Mouse (Mus musculus): ENCODE data around the gene Sbsn.
"Not testable (repeated sequence)": the region's sequence is repeated elsewhere in the genome, so short reads cannot be mapped to it uniquely, and the experiment has no call there.

Gene Sbsn

DNA sequence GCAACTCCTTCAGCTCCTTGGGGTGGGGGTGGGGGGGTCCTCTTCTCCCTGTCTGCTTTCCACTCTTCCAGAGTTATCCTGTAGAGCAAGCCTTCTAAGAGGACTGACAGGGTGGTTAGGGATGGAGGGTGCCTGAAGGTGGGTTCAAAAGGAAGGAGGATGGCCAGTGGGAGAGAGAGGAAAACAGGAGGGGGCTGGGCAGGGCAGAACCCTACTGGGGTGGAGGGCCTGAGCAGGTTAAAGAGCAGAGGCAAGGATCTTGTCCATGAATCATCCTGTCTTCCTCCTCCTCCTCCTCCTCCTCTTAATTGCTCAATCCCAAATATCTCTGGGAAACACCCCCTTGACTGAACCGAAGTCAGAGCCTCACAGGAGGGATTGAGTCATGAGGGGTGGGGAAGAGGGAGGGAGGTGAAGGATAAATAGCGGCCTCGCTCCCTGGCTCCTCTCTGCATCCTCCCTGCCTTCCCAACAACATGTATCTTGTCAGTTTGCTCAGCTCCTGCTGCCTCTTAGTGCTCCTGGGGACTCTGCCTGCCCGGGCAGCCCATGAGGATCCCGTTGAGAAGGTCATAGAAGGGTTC, at the start of gene Sbsn:
Sbsn (plus strand) TSS at position 386 of the 584 bp plus-strand sequence.
- DNase-seq, result no peak

DNA sequence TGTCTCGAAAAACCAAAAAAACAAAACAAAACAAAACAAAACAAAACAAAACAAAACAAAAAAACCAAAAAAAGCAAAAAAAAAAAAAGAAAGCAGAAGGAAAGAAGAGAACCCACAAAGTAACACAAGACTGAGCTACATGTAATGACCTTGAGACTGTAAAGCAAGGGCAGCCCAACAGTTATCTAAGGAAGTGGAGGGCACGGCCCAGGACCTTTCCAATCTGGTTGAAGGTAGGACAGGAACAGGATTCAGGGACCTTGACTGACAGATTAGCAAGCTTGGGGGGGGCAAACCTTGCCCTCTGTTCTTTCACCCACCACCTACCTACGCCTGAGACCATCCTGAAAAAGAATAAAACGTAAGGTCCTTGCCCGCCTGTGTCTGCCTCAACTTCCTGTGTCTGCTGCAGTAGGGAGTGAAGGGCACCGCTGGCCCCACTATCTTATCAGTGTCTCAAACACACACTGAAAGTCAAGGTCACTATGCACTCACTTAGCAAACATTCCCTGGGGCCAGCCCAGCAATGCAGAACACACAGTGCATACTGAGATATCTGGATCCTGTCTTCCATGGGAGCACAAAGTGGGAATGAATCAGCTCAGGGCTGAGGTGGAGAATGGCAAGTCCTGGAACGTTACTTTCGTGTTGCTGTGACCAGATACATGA, 44.9 kb upstream of the Sbsn start:
- no peak for DNase-seq

DNA sequence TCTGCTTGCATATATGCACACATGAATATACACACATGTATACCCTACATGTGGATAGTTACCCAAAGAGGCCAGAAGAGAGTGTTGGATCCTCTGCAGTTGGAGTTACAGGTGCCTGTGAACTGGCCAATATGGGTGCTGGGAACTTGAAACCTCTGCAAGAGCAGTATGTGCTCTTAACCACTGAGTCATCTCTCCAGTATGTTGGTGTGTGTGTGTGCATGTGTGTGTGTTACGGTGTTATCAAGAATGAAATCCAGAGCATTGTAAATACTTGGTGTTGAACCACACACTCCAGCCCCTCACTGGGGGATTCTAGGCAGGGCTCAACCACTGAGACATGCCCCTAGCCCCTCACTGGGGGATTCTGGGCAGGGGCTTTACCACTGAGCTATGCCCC, 43.8 kb upstream of the Sbsn start:
- DNase-seq, result no peak

DNA sequence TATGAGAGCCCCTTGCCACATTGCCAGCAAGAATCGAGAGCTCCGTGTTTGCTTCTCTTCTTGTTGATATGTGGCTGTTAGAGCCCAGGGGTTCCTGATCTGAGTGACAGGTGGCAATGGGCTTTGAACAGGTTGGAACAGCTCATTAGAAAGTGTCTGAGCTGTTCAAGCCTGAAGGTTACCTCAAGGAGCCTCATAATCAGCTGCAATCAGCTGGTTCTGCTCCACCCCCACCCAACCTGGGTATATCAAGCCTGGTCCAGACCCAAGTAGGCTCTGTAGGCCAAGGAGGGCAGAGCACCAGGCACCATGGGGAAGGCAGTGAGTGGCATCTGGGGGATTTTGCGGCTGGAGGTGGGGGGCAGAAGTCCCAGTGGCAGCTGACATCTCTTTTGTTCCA, 39.3 kb upstream of the Sbsn start, which contains the start of gene Atp4a:
Atp4a (plus strand) TSS at position 268 of the 400 bp plus-strand sequence.
- no peak for DNase-seq

DNA sequence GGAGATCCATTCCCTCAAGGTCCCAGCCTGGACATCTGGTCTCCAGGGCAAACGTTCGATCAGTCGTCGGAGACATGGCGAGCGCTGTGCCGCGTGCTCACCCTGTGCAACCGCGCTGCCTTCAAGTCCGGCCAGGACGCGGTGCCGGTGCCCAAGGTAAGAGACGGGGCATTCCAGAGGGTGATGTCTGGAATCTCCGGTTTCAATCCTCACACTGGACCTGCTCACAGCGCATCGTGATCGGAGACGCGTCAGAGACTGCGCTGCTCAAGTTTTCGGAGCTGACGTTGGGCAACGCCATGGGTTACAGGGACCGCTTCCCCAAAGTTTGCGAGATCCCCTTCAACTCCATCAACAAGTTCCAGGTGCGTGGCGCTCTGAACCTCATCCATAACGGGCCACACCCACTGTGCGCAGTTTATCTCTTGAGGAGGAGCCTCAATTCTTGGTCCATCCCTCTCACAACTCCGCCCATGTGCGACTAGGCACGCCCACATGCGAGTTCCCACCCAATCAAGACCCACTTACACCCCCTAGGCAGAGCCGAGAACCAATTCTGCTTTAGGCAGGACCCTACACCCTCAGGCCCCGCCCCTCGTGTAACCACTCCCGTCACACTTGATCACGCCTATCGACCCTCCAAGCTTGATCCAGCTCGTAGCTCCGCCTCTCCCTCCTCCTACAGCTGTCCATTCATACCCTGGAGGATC, 34.1 kb upstream of the Sbsn start:
- DNase-seq, result no peak

DNA sequence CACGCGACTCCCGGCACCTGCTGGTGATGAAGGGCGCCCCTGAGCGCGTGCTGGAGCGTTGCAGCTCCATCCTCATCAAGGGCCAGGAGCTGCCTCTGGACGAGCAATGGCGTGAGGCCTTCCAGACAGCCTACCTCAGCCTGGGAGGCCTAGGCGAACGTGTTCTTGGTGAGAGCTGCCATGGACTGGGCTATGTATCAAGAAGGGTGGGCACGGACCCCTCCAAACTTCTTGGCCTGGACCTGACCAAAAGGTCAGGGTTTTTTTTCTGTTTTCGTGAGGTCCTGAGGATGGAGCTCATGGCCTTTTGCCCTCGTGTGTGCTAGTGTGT, 33.6 kb upstream of the Sbsn start:
- DNase-seq, result no peak

DNA sequence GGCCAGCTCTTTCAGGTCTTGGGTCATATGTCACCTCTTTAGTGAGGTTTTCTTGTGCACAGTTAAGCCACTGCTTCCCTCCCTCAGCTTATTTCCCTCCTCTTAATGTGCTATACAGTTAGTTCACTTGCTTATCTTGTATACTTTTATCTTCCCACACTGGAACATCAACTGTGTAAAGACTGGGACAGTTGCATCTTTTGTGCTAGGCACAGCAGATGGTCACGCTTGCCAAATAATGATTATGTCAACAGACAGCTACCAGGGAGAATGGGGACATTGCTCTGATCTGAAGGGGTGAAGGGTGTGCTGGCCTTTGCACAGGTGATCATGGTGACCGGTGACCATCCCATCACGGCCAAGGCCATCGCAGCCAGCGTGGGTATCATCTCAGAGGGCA, 31.6 kb upstream of the Sbsn start:
- DNase-seq, result no peak

DNA sequence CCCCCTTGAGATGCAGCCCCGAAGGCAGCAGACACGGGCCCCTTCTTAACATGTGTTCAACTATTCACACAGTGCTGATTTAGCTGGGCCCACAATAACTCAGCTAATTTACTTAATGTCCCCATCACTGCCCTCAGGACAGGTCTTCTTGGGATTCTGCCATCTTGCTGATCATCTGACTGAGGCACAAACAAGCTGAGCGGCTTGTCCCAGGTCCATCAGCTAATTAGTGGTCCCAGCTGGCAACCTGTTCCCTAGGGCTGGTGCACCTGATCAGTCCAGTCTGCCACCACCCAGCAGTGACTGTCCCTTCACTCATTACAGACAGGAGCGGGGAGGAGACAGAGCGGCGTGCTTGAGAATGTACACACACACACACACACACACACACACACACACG, 30.0 kb upstream of the Sbsn start:
- no peak for DNase-seq

DNA sequence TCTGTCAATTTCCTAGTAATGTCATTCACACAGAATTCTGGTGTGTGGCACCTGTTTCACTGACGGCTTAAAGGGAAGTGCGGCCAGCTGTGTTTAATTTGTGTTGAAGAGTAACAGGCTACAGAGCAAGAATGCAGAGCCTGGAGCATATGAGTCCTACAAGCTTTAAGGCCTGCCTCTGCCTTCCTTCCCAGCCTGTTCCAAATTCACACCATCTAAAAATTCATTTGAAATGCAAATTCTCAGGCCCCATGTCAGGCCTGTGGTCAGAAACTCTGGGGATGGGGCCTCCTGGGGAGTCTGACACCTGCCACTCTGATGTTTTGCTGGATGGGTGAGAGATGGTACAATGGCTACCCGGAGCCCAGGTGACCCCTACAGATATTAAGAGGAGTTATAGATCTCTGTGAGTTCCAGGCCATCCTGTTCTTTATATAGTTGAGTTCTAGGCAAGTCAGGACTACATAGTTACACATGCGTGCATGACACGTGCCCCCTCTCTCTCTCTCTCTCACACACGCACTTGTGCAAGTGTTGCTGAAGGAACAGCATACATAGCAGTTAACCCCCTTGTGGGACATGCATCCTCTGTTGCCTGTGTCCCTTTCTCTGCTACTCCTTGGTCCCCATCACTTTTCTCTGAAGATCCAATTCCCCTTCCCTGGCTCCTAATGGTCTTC, 27.9 kb upstream of the Sbsn start:
- no peak for DNase-seq

DNA sequence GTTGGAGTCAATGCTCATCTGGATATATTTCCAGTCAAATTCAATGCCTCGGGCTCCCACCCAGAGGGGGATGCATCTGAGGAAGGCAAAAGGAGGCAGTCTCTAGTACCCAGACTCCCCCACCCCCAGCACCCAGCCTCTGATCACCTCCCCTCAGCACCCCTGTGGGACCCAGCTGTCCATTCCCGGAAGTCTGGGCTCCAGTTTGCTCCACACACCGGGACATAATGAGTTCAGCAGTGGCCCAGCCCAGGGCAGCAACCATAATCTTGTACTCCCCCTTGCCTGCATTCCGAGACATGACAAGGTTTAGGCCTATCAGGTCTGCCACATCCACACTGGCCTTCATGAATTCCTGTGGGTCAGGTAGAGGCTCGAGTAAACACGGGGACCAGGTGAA, 23.1 kb upstream of the Sbsn start:
- no peak for DNase-seq

DNA sequence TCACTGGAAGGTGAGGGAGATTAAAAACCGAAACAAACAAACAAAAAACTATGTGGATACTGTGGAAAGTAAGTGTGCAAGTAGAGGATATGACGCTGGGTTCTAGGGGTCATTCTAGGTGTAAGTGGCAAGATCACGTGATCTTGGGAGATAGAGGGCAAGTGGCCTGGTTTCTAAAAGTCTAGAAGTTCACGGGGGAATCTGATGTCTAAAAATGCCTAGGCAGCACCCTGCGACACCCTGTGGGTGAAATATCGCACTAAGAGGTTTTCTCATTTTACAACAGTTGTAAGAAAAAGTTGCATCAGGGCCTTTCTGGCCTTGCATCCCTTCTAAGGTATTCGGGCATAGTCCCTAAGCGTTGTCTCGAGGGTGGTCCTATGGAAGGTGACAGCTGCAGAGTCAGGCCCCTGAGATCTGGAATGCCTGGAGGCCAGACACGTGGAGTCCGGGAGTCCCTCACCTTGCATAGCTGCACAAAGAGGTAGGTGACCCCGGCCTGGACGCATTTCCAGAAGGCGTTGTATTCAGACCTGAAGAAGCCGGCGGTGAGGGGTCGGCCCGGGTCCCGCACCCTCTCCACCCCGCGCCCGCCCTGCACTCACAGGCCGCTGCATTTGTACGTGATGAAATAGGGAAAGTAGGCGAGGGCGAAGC, 22.4 kb upstream of the Sbsn start:
- no peak for DNase-seq

DNA sequence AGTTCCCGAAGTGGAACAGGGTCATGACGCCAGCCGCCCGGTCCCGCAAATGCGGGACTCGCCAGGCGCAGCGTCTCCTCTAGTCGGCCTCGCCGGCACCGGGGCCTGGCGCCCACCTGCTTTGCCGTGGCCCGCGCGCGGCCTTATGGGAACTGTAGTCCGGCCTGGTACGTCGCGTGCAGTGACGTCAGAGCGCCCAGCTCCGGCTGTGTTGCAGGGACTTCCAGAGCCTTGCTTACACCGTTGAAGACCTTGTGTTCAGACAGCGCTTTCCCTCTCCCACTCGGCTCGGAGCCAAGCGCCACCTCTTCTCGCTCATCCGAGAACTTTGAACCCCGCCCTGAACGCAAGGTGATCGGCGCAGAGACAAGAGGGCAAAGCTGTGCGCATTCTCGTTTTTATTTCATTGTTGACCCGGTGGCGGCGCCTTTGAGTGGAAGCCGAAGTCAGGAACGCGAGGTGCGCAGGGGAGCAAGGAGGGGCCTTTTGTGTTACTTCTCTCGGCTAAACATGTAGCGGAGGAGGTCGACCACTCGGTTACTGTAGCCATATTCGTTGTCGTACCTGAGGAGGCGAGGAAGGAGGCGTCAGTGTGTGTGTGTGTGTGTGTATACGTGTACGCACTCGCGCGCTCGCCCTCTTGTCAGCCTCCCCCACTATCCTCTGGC, 21.7 kb upstream of the Sbsn start, which contains the start of gene Tmem147:
Tmem147 (minus strand) TSS at position 145 of the 668 bp plus-strand sequence.
- DNase-seq, result peak; percentile 94

DNA sequence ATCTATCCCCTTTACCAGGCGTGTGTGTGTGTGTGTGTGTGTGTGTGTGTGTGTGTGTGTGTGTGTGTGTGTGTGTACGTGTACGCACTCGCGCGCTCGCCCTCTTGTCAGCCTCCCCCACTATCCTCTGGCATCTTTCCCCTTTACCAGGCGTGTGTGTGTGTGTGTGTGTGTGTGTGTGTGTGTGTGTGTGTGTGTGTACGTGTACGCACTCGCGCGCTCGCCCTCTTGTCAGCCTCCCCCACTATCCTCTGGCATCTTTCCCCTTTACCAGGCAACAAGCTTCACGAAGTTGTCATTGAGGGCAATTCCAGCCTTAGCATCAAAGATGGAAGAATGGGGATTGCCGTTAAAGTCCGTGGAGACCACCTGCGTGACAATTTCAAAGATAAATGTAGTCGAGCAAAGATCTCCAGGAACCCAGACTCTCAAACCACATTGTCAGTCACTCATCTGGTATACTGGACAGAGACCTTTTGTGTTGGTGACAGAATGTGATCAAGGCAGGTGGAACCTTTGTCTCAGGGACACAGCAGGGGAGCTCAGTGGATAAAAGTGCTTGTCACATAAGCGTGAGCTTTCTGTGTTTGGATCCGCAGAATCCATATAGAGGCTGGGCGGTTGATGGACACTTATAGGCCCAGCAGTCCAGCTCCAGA, 21.1 kb upstream of the Sbsn start:
- DNase-seq, result not testable (repeated sequence)

DNA sequence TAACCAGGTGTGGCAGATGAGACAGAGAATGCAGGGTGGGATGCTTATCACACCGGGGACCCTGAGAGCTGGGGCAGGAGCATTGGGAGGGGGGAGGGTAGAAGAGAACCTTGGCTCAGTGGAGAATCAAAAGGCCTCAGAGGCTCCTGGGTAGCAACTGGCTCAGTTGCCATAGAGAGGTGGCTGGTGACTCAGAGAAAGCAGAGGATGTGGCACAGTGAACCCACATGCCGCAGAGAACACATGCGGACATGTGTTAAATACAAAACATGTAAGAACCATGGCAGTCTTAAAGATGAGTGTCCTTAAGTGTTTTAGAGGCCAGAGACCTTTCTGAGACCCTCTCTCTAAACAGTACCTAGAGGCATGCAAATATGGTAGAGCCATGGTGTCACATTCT, 15.1 kb upstream of the Sbsn start:
- DNase-seq, result no peak

DNA sequence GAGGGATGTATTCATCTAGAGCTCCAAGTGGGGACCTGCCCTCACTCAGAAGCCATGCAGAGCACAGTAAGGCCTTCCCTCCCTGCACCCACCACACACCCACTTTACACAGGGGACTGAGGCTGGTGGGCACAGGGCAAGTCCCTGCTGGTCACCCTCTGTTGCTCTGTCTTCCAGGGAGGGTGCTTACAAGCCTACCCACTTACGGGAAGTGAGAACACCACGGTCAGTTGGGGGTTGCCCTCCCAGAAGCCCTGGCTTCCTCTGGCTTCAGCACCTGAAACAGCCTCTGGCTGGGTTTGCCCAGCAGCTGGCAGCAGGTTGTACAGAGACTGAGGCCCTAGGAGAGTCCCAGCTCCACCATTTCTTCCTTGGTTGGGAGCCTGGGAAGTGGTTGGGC, 8.7 kb upstream of the Sbsn start:
- DNase-seq, result not testable (repeated sequence)

DNA sequence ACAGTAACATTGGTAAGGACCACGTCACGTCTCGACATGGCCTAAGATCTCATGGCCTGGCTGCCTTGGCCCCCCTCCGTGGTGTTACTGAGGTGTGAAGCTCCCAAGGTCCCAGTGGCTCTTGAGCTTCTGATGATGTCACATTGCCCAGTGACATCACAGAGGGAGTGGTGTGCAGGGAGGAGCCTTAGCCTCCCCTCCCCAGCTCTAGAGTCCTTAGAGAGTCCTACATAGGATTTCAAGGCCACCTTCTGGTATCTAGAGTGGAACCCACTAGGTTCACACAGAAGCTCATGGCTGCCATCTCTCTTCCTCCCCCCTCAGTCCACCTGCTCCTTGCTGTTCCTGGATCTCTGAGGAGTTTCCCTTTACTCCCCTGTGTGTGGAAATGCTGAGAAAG, 7.7 kb upstream of the Sbsn start, which contains the start of gene Gapdhs:
Gapdhs (minus strand) TSS at position 65 of the 400 bp plus-strand sequence.
- not testable (repeated sequence) for DNase-seq

DNA sequence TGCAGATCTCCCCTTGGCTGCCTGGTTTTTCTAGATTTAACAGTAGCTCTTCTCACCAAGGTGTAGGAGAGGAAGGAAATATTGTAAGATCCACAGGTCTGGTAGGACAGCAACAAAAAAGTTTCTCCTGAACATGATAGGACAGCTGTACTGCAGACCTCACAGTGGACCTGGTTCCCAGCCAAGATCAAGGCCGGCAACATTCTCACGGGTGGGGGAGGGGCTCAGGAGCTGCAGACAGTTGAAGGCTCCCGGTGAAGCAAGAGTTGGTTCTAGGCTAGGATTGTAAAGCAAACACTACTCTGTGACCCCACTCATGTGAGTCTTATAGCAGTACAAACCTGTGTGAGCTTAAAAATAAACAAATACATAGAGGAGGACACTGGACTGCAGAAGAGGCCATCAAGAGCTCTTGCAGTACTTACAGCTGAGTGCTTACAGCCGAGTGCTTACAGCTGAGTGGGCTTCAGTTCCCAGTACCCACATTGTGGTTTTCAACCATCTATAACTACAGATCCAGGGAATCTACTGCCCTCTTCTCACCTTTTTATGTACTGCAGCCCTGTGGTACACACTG, 7.2 kb upstream of the Sbsn start:
- no peak for DNase-seq

DNA sequence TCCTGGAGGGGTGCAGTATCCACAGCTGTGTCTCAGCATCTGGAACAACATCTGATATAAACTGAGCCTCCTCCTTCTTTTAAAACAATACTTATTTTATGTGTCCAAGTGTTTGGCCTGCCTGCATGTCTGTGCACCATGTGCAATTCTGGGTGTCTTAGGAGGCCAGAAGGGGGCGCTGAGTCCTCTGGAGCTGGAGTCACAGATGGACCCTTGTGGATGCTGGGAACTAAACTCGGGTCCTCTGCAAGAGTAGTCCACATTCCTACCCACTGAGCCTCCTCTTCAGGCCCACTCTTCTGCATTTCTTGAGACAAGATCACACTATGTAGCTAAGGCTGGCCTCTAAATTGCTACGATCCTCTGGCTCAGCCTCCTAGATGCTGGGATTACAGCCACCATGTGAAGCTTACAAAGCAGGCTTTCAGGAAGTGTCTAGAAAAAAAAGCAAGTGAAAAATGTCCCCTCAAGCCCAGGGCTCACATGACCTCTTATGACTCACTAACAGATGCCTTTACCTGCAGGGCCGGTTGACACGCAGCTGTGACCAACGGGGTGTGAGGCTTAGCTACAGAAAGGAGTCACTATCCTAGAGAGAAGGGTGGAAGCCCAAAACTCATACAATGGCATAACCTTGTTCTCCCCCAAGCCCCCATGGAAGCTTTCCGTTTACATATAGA, 3.6 kb upstream of the Sbsn start:
- no peak for DNase-seq

DNA sequence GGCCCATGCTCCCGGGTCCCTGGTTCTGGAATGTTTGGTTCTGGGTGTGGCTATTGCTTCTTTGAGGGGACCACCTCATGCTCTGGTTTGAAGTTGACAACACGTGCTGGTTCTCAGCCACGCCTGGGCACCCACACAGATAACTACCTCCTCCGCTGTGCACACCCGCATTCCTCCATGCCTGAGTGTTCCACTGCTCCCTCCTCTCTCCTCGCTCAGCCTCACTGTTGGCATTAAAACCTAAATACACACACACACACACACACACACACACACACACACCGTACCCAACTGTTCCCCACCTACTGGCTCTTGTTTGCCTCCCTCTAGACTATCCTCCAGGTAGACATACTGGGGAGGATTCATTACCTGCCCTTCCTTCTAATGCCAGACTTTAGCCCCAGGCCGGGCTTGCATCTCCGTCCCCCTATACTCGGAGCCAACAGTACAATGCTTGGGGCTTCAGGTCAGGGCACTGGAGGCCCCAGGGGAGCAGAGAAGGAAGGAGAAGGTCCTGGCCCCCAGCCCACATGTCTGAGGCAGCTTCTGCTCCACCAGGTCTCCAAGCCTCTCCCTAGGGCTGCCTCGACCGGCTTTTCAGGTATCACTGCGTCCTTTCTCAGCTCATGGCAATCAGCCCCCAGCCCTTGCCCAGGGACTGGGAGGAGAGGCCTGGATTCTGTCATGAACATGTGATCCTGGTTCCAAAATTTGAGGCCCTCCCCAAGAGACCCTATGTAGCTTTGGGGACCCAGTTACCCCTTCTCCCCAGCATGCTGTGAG, 1.3 kb upstream of the Sbsn start:
- DNase-seq, result no peak

DNA sequence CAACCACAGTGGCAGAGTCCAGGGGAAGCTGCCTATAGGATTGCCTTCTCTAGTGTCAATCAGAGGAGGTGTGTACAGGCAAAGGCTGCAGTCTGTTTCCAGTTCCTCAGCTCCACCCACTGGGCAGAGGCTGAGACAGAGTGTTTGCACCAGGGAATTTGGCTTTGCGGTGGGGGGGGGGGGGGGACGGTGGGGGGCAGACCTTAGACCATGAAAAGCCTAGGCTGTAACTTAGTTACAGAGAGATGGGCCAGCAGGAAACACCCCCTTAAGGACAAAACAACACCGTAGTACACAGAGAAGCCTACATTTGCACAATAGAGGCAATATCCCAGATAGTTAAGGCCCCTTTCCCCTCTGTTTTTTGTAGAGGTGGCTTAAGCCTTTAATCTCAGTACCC, 5.7 kb downstream of the Sbsn start:
- DNase-seq, result no peak
